Comparison of ENCODE assay signal across 18 mouse cellular contexts in genomic region chr19:45837050-45837994, GRCm38 (mm10). TPM values are rescaled to one million over a fixed set of nuclear protein-coding genes. Genes with fewer than 3 reads are reported as not detected.
DNase-seq lines count a peak whose midpoint lies in the region; ATAC-seq and TF ChIP-seq lines count a peak whose summit lies in the region.
"Had no signal": no experiment of that assay in that cellular context is flagged by ENCODE, and none has a peak within 500 bp of the region (broad histone marks: within the 10 kb centered on the region; RNA-seq: fewer than 3 reads in every experiment).

No protein-coding gene starts in this region.

- H3K4me3 ChIP-seq in hindbrain, embryonic 10.5 days, result no peak overlapping the region
- H3K4me3 ChIP-seq in hindbrain, embryonic 13.5 days, result no peak overlapping the region
- no peak overlapping the region for H3K4me3 ChIP-seq in midbrain, postnatal 0 days (ENCODE audit: low read depth, low read length)
- no peak overlapping the region for H3K4me3 ChIP-seq in midbrain, embryonic 16.5 days (ENCODE audit: low read depth, low read length)
- H3K4me3 ChIP-seq in embryonic facial prominence, embryonic 15.5 days (replicated peaks), result no peak overlapping the region
- no peak overlapping the region for H3K4me3 ChIP-seq in stomach, embryonic 15.5 days (replicated peaks)
- H3K4me3 ChIP-seq: heart, embryonic 10.5 days; hindbrain, embryonic 15.5 days; midbrain, embryonic 12.5 days had no signal

- no peaks in the 10 kb centered on the region for H3K27me3 ChIP-seq in hindbrain, embryonic 10.5 days (ENCODE audit: insufficient read depth, poor library complexity, severe bottlenecking)
- no peaks in the 10 kb centered on the region for H3K27me3 ChIP-seq in hindbrain, embryonic 13.5 days
- H3K27me3 ChIP-seq in midbrain, postnatal 0 days (ENCODE audit: insufficient read depth, low read length), result no peaks in the 10 kb centered on the region
- H3K27me3 ChIP-seq in midbrain, embryonic 16.5 days (ENCODE audit: control insufficient read depth, insufficient read depth, low read depth, low read length), result no peaks in the 10 kb centered on the region
- H3K27me3 ChIP-seq in embryonic facial prominence, embryonic 15.5 days, result no peaks in the 10 kb centered on the region
- H3K27me3 ChIP-seq in stomach, embryonic 15.5 days (replicated peaks), result no peaks in the 10 kb centered on the region
- H3K27me3 ChIP-seq: hindbrain, embryonic 15.5 days; midbrain, embryonic 12.5 days; Patski had no signal

- TF ChIP-seq CTCF in midbrain, postnatal 0 days (IDR thresholded peaks at IDR 0.05), result no peak

- H3K9ac ChIP-seq in hindbrain, embryonic 13.5 days, result no peak overlapping the region
- H3K9ac ChIP-seq in midbrain, postnatal 0 days (replicated peaks; ENCODE audit: low read length, poor library complexity, severe bottlenecking), result no peak overlapping the region
- H3K9ac ChIP-seq in midbrain, embryonic 16.5 days (ENCODE audit: low read depth, low read length), result no peak overlapping the region
- no peak overlapping the region for H3K9ac ChIP-seq in embryonic facial prominence, embryonic 15.5 days
- H3K9ac ChIP-seq in stomach, embryonic 15.5 days, result no peak overlapping the region
- H3K9ac ChIP-seq: hindbrain, embryonic 15.5 days; midbrain, embryonic 12.5 days had no signal

- intact Hi-C loops in left cerebral cortex, postnatal 4 days (cut with DNase I), result no loop called here

- no peaks in the 10 kb centered on the region for H3K9me3 ChIP-seq in hindbrain, embryonic 10.5 days
- no peaks in the 10 kb centered on the region for H3K9me3 ChIP-seq in hindbrain, embryonic 13.5 days
- no peaks in the 10 kb centered on the region for H3K9me3 ChIP-seq in midbrain, postnatal 0 days (ENCODE audit: low read length)
- no peaks in the 10 kb centered on the region for H3K9me3 ChIP-seq in midbrain, embryonic 16.5 days (replicated peaks; ENCODE audit: control insufficient read depth, low read length, poor library complexity, severe bottlenecking)
- no peaks in the 10 kb centered on the region for H3K9me3 ChIP-seq in embryonic facial prominence, embryonic 15.5 days (replicated peaks)
- no peaks in the 10 kb centered on the region for H3K9me3 ChIP-seq in stomach, embryonic 15.5 days
- H3K9me3 ChIP-seq: heart, embryonic 10.5 days; hindbrain, embryonic 15.5 days; midbrain, embryonic 12.5 days had no signal

- 87% methylated on average over 12 of the region's 12 CpGs for WGBS in hindbrain, embryonic 10.5 days
- 73% methylated on average over 12 of the region's 12 CpGs for WGBS in hindbrain, embryonic 13.5 days
- 81% methylated on average over 12 of the region's 12 CpGs for WGBS in midbrain, postnatal 0 days
- 88% methylated on average over 12 of the region's 12 CpGs for WGBS in midbrain, embryonic 16.5 days
- WGBS in embryonic facial prominence, embryonic 15.5 days, result 66% methylated on average over 12 of the region's 12 CpGs
- 65% methylated on average over 12 of the region's 12 CpGs for WGBS in stomach, embryonic 15.5 days

- no peak for ATAC-seq in hindbrain, embryonic 13.5 days (ENCODE audit: low FRiP score)
- ATAC-seq in midbrain, postnatal 0 days (ENCODE audit: low FRiP score), result no peak
- ATAC-seq in midbrain, embryonic 16.5 days, result no peak
- ATAC-seq in embryonic facial prominence, embryonic 15.5 days (ENCODE audit: insufficient number of reproducible peaks, low FRiP score, low TSS enrichment, low read depth), result no peak
- ATAC-seq in stomach, embryonic 15.5 days (ENCODE audit: insufficient read depth, low FRiP score, low read depth), result no peak; the same call in 1 of the 2 replicates
- ATAC-seq: forebrain, embryonic 16.5 days; Patski had no signal

- H3K36me3 ChIP-seq in hindbrain, embryonic 10.5 days, result no peaks in the 10 kb centered on the region
- peaks cover 5% of the 10 kb centered on the region; the same call in 1 of the 2 replicates for H3K36me3 ChIP-seq in hindbrain, embryonic 13.5 days
- peaks cover 2% of the 10 kb centered on the region; the same call in 1 of the 2 replicates for H3K36me3 ChIP-seq in midbrain, postnatal 0 days (ENCODE audit: insufficient read depth, low read length)
- no peaks in the 10 kb centered on the region for H3K36me3 ChIP-seq in midbrain, embryonic 16.5 days (ENCODE audit: control insufficient read depth, insufficient read depth, low read length)
- H3K36me3 ChIP-seq in embryonic facial prominence, embryonic 15.5 days, result 0 out of 2 replicates have a peak, but pooled peaks cover 3% of the 10 kb centered on the region
- no peaks in the 10 kb centered on the region for H3K36me3 ChIP-seq in stomach, embryonic 15.5 days
- H3K36me3 ChIP-seq: heart, embryonic 10.5 days; hindbrain, embryonic 15.5 days; midbrain, embryonic 12.5 days had no signal

- peak overlapping the region; percentile 5; the same call in 1 of the 2 replicates for H3K27ac ChIP-seq in hindbrain, embryonic 10.5 days
- H3K27ac ChIP-seq in hindbrain, embryonic 13.5 days, result no peak overlapping the region
- no peak overlapping the region for H3K27ac ChIP-seq in midbrain, postnatal 0 days (ENCODE audit: low read depth, low read length)
- H3K27ac ChIP-seq in midbrain, embryonic 16.5 days (ENCODE audit: low read length), result no peak overlapping the region
- H3K27ac ChIP-seq in embryonic facial prominence, embryonic 15.5 days (replicated peaks), result peak overlapping the region; percentile 76
- H3K27ac ChIP-seq in stomach, embryonic 15.5 days, result peak overlapping the region; percentile 79
- H3K27ac ChIP-seq: heart, embryonic 10.5 days; hindbrain, embryonic 15.5 days; midbrain, embryonic 12.5 days had no signal

- no peaks in the 10 kb centered on the region for H3K4me1 ChIP-seq in hindbrain, embryonic 10.5 days (replicated peaks)
- H3K4me1 ChIP-seq in hindbrain, embryonic 13.5 days (replicated peaks), result peaks cover 10% of the 10 kb centered on the region
- H3K4me1 ChIP-seq in midbrain, postnatal 0 days (ENCODE audit: insufficient read depth, low read length), result no peaks in the 10 kb centered on the region
- H3K4me1 ChIP-seq in midbrain, embryonic 16.5 days (ENCODE audit: control insufficient read depth, insufficient read depth, low read length), result no peaks in the 10 kb centered on the region
- H3K4me1 ChIP-seq in embryonic facial prominence, embryonic 15.5 days, result 0 out of 2 replicates have a peak, but pooled peaks cover 6% of the 10 kb centered on the region
- no peaks in the 10 kb centered on the region for H3K4me1 ChIP-seq in stomach, embryonic 15.5 days
- H3K4me1 ChIP-seq: hindbrain, embryonic 15.5 days; midbrain, embryonic 12.5 days had no signal

- no peak for DNase-seq in hindbrain, embryonic 10.5 days (ENCODE audit: low spot score)
- DNase-seq in midbrain, postnatal 0 days (ENCODE audit: low spot score), result peak; percentile 27
- DNase-seq in left cerebral cortex, postnatal 4 days, result no peak
- DNase-seq: adrenal gland, adult 2 months; cerebellum, postnatal 25 days; kidney, adult 9 months; lung, postnatal 10 days; right cerebral cortex, postnatal 14 days had no signal

- no peak overlapping the region for H3K4me2 ChIP-seq in hindbrain, embryonic 13.5 days
- H3K4me2 ChIP-seq in midbrain, postnatal 0 days (ENCODE audit: low read depth, low read length, poor library complexity, severe bottlenecking), result no peak overlapping the region
- H3K4me2 ChIP-seq in midbrain, embryonic 16.5 days (ENCODE audit: low read length), result no peak overlapping the region
- H3K4me2 ChIP-seq in embryonic facial prominence, embryonic 15.5 days (replicated peaks), result no peak overlapping the region
- no peak overlapping the region for H3K4me2 ChIP-seq in stomach, embryonic 15.5 days
- H3K4me2 ChIP-seq: hindbrain, embryonic 15.5 days; midbrain, embryonic 12.5 days had no signal

RNA-seq across cellular contexts. Expression of gene Kcnip2, which starts 21.5 kb away (rescaled TPM):
- 0.71 and 0.77 TPM in 2 replicates for polyA plus RNA-seq in hindbrain, embryonic 10.5 days (2016; fragmentation: Nextera tagmentation; extraction: Ambion mirVana)
- 5.1 and 6.8 TPM in 2 replicates for polyA plus RNA-seq in hindbrain, embryonic 13.5 days (2015; fragmentation: Nextera tagmentation; extraction: Ambion mirVana)
- total RNA-seq in midbrain, postnatal 0 days (2014; rRNA removed), result 13.7 and 21.2 TPM in 2 replicates
- polyA plus RNA-seq in midbrain, postnatal 0 days (2015; fragmentation: Nextera tagmentation; extraction: Ambion mirVana), result 12.0 and 14.2 TPM in 2 replicates
- polyA plus RNA-seq in midbrain, embryonic 16.5 days (2015; fragmentation: Nextera tagmentation; extraction: Ambion mirVana), result 8.2 and 10.0 TPM in 2 replicates
- polyA plus RNA-seq in embryonic facial prominence, embryonic 15.5 days (2015; fragmentation: Nextera tagmentation; extraction: Ambion mirVana), result 2.1 and 2.5 TPM in 2 replicates
- polyA plus RNA-seq in stomach, embryonic 15.5 days (2015; fragmentation: Nextera tagmentation; extraction: Ambion mirVana), result 1.6 and 2.8 TPM in 2 replicates
- total RNA-seq in left cerebral cortex, postnatal 4 days (2021), result 10 to 100 TPM; 61.2 to 67.7 TPM
- total RNA-seq: liver, adult 2 months had no signal

RNA-seq across cellular contexts. Expression of gene Mgea5, which starts 53.7 kb away (rescaled TPM):
- 60.0 and 60.8 TPM in 2 replicates for polyA plus RNA-seq in hindbrain, embryonic 10.5 days (2016; fragmentation: Nextera tagmentation; extraction: Ambion mirVana)
- 86.8 and 88.0 TPM in 2 replicates for polyA plus RNA-seq in hindbrain, embryonic 13.5 days (2015; fragmentation: Nextera tagmentation; extraction: Ambion mirVana)
- total RNA-seq in midbrain, postnatal 0 days (2014; rRNA removed), result 145 and 210 TPM in 2 replicates
- polyA plus RNA-seq in midbrain, postnatal 0 days (2015; fragmentation: Nextera tagmentation; extraction: Ambion mirVana), result 55.9 and 78.2 TPM in 2 replicates
- polyA plus RNA-seq in midbrain, embryonic 16.5 days (2015; fragmentation: Nextera tagmentation; extraction: Ambion mirVana), result 76.5 and 84.0 TPM in 2 replicates
- 53.0 and 55.9 TPM in 2 replicates for polyA plus RNA-seq in embryonic facial prominence, embryonic 15.5 days (2015; fragmentation: Nextera tagmentation; extraction: Ambion mirVana)
- 42.2 and 47.2 TPM in 2 replicates for polyA plus RNA-seq in stomach, embryonic 15.5 days (2015; fragmentation: Nextera tagmentation; extraction: Ambion mirVana)
- 100 to 1,000 TPM; 207 to 210 TPM for total RNA-seq in left cerebral cortex, postnatal 4 days (2021)

Comparison
In these comparisons a context has a peak if more than half of its experiments do, and no peak if none do; other contexts are left out.
1. H3K27ac ChIP-seq: peak in hindbrain, embryonic 10.5 days (single experiment), embryonic facial prominence, embryonic 15.5 days (single experiment) and stomach, embryonic 15.5 days (single experiment); none in hindbrain, embryonic 13.5 days (single experiment), midbrain, postnatal 0 days (single experiment) and midbrain, embryonic 16.5 days (single experiment).